Mouse (Mus musculus) limb, embryonic 11.5 days (tissue): ENCODE measurements around the gene Ptprg. TPM values are rescaled to one million over a fixed set of nuclear protein-coding genes. Genes with fewer than 3 reads are reported as not detected.

Source experiments
- ATAC-seq: fragments of 200-750 bp; cut with Nextera tagmentation; 2 replicates; pipeline ENCODE4 v1.8.0; 2017; ENCODE audit warnings: low read depth; ENCODE audit not compliant: insufficient number of reproducible peaks, low FRiP score, low TSS enrichment
- DNase-seq: peaks from one replicate; pipeline ENCODE4 v3.0.0-alpha.2; 2015; ENCODE audit warnings: low spot score
- H3K27ac ChIP-seq: fragments of 300-500 bp; sonication (generic); replicated peaks from 2 replicates; pipeline ENCODE4 v1.5.1; 2014; ENCODE audit warnings: low read depth, mild to moderate bottlenecking, low read length
- H3K27me3 ChIP-seq: fragments of 300-500 bp; sonication (generic); 2 replicates; pipeline ENCODE4 v1.6.1; 2014; ENCODE audit warnings: mild to moderate bottlenecking, low read length, mixed read lengths; ENCODE audit not compliant: control insufficient read depth, insufficient read depth
- H3K36me3 ChIP-seq: fragments of 300-500 bp; sonication (generic); 2 replicates; pipeline ENCODE4 v1.6.1; 2014; ENCODE audit warnings: mild to moderate bottlenecking, low read length, moderate library complexity, mixed read lengths; ENCODE audit not compliant: control insufficient read depth, insufficient read depth
- H3K4me1 ChIP-seq: fragments of 300-500 bp; sonication (generic); 2 replicates; pipeline ENCODE4 v1.6.1; 2014; ENCODE audit warnings: low read length, mixed read lengths; ENCODE audit not compliant: control insufficient read depth, insufficient read depth
- H3K4me2 ChIP-seq: fragments of 300-500 bp; sonication (generic); 2 replicates; pipeline ENCODE4 v1.6.1; 2014; ENCODE audit warnings: low read depth, mild to moderate bottlenecking, moderate library complexity; ENCODE audit not compliant: severe bottlenecking
- H3K4me3 ChIP-seq: fragments of 300-500 bp; sonication (generic); 2 replicates; pipeline ENCODE4 v1.5.1; 2014; ENCODE audit warnings: low read depth, low read length
- H3K9ac ChIP-seq: fragments of 300-500 bp; sonication (generic); 2 replicates; pipeline ENCODE4 v1.6.1; 2014; ENCODE audit warnings: mild to moderate bottlenecking, low read length
- H3K9me3 ChIP-seq: fragments of 300-500 bp; sonication (generic); 2 replicates; pipeline ENCODE4 v1.6.1; 2016; ENCODE audit warnings: low read length; ENCODE audit not compliant: control insufficient read depth
- WGBS: fragments of 180-500 bp; shearing (Covaris S2); extraction: QIAGEN DNeasy Blood & Tissue Kit; methylation state at CpG from one replicate; pipeline ENCODE4 v1.1.7; 2014; 5-methylcytosine and 5-hydroxymethylcytosine counted together
- polyA plus RNA-seq: library from polyadenylated mRNA; unstranded; fragments of >200 nt; fragmentation: Nextera tagmentation; extraction: Ambion mirVana; gene quantifications from 2 replicates; pipeline ENCODE4 v1.2.1, GENCODE M21; 2014

Gene Ptprg
- polyA plus RNA-seq, 1 experiment from 2014 or later, result 33.8 TPM

DNA sequence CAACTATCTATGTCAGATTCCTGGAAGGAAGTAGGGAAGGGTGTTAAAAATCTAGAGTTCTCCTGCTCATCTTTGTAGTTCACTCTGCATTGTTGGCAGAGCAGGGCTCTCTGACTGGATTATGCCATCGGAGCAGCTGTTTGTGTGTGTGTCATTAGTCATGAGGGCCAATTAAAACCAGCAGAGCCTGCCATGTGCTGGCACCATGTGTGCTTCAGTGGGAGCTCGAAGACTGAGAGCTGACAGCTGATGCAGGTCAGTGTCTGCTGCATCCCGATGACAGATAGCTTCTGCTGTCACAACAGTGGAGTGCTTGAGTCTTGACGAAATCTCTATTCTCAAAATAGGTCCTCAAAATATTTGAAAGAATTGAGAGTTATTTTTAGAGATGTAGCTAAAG, 631.7 kb downstream of the Ptprg start:
- H3K9ac ChIP-seq, result no peak overlapping the region
- 74% methylated on average over 4 of the region's 4 CpGs for WGBS
- no peaks in the 10 kb centered on the region for H3K9me3 ChIP-seq
- ATAC-seq (no peak), DNase-seq (no peak)
- H3K4me1 ChIP-seq, result peaks cover 8% of the 10 kb centered on the region
- H3K4me2 ChIP-seq, result no peak overlapping the region
- H3K27ac ChIP-seq, result no peak overlapping the region
- H3K4me3 ChIP-seq, result no peak overlapping the region
- no peaks in the 10 kb centered on the region for H3K27me3 ChIP-seq
- H3K36me3 ChIP-seq, result no peaks in the 10 kb centered on the region

DNA sequence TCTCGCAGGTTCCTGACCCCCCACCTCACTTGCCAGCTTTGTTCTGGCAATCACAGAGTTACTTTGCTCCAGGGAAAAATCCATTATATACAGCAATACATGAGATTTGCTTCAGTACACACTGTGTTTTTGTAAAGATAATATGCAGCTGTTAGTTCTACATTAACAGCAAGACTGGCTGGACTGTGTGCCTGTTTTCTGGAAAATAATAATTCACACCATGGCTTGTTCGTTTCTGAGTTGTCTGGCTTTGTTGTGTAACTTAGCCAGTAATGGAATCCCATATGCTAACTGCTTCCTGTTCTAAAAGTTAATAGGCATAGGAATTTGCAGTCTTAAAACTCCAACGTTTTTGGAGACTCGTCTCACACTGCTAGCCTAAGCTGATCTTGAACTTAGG, 635.0 kb downstream of the Ptprg start:
- Histone ChIP-seq H3K4me1 (peaks cover 8% of the 10 kb centered on the region), H3K9me3 (no peaks in the 10 kb centered on the region), H3K27me3 (no peaks in the 10 kb centered on the region), H3K9ac (no peak overlapping the region), H3K4me3 (no peak overlapping the region), H3K36me3 (no peaks in the 10 kb centered on the region), H3K4me2 (no peak overlapping the region), H3K27ac (no peak overlapping the region; the same call in 1 of the 2 replicates)
- DNase-seq (no peak), ATAC-seq (no peak)
- 25% methylated on average over 4 of the region's 4 CpGs for whole genome bisulfite sequencing

DNA sequence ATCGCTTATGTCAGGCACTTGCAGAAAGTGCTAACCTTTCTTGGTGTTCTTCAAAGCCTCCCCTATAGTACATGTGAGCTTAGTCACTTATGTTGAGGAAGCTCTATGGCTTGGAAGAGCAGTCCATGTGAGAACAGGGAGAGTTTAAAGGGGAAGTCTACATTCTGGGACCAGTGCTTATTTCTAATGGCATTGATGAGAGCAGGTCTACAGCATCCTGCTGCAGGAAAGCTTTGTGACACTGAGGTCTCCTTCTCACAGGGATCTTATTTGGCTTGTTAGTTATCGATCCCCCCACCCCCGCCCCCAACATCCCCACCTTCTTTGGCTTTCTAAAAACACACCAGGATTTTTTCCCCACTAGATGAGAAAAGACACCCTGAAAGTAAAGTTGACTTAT, 635.9 kb downstream of the Ptprg start:
- H3K4me1 ChIP-seq, result peaks cover 8% of the 10 kb centered on the region
- H3K36me3 ChIP-seq, result no peaks in the 10 kb centered on the region
- 0 out of 2 replicates have a peak overlapping the region, but pooled peaks have one; percentile 0 for H3K4me2 ChIP-seq
- H3K27ac ChIP-seq, result no peak overlapping the region
- WGBS, result 80% methylated on average over 3 of the region's 3 CpGs
- H3K27me3 ChIP-seq, result no peaks in the 10 kb centered on the region
- DNase-seq (no peak), ATAC-seq (no peak)
- H3K4me3 ChIP-seq, result no peak overlapping the region
- H3K9ac ChIP-seq, result no peak overlapping the region
- H3K9me3 ChIP-seq, result no peaks in the 10 kb centered on the region

DNA sequence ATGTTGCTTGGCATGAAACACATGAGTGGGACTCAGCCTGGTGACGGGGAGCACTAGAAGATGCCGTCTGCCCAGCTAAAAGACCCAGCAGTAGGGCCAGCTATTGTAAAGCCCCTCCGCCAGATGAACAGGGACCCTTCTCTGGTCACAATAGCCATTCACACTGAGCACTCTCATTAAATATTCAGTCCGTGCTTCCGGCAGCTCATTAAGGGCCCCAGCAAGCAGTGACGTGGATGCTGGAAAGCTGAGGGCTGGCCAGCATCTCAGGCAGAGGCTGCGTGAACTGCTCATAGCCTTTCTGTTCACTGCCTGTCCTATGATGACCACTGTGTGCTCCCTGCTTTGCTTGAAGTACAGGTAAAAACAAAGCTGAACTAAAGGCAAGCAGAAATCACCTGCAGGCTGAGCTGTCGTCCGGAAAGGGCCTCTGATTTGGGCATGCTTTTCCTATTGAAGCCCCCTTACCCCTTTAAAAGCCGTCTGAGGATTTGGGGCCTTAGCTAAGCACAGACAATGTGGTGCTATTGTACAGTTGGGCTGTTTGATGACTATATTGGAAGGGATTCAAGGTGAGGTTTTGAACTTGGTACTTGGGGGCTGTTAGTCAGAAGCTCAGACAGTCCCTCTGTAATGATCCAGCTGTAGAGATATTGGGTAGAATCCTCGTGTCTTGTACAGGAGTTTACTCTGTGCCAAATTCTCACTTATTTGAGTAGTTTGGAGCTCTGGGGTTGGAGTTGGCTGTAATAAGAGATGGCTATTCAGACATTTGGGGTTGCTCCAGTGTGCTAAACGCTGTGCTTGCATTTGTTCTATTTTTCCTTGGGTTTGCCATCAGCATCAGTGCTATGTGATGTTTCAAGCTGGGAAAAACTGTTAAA, 636.6 kb downstream of the Ptprg start:
- DNase-seq (peak; percentile 45), ATAC-seq (no peak)
- 0 out of 2 replicates have a peak overlapping the region, but pooled peaks have one; percentile 0 for H3K4me2 ChIP-seq
- H3K27me3 ChIP-seq, result no peaks in the 10 kb centered on the region
- no peak overlapping the region for H3K4me3 ChIP-seq
- no peaks in the 10 kb centered on the region for H3K9me3 ChIP-seq
- peaks cover 8% of the 10 kb centered on the region for H3K4me1 ChIP-seq
- 50% methylated on average over 12 of the region's 12 CpGs for WGBS
- no peaks in the 10 kb centered on the region for H3K36me3 ChIP-seq
- H3K27ac ChIP-seq, result no peak overlapping the region
- H3K9ac ChIP-seq, result no peak overlapping the region

DNA sequence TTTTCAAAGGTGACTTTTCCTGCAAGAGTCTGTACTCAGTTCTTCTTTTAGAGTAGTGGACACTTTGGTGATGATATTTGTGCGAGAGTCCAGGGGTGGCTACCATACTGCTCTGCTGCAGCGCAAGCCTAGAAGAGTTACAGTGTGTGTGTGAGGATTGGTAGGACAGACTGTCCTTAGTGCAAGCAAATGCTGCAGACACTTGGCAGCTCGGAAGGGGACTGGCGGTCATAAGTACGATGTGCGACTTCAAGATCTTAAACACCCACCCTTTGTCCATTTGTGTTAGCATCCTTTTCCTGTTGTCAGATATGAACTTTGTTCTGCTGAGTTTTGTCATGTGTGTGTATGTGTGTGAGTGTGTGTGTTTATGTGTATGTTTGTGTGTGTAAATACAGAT, 637.7 kb downstream of the Ptprg start:
- no peak for ATAC-seq
- no peak for DNase-seq
- no peaks in the 10 kb centered on the region for H3K36me3 ChIP-seq
- no peak overlapping the region for H3K4me2 ChIP-seq
- no peaks in the 10 kb centered on the region for H3K27me3 ChIP-seq
- peaks cover 8% of the 10 kb centered on the region for H3K4me1 ChIP-seq
- H3K27ac ChIP-seq, result no peak overlapping the region
- H3K9me3 ChIP-seq, result no peaks in the 10 kb centered on the region
- no peak overlapping the region for H3K9ac ChIP-seq
- 92% methylated on average over 6 of the region's 6 CpGs for WGBS
- H3K4me3 ChIP-seq, result no peak overlapping the region

DNA sequence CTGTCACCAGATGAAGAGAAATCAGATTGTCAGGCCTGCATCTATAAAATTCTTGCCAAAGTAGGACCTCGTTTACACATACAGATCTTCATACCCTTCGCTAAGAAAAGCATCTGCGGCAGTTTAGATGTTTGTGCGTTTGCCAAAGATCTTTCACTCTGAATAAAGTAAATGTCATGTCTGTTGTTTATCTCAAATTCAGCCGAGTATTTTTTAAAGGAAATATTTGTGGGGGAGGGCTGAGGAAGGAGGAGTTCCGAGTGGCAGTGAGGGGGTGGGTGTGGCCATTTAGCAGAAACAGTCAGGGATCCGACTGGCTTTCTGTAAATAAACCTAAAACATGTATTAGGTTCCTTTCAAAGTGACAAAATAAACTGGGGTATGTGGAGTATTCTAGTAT, 645.4 kb downstream of the Ptprg start:
- DNase-seq (no peak), ATAC-seq (no peak)
- Histone ChIP-seq H3K4me3 (no peak overlapping the region), H3K9ac (no peak overlapping the region), H3K27ac (no peak overlapping the region), H3K9me3 (no peaks in the 10 kb centered on the region), H3K27me3 (no peaks in the 10 kb centered on the region), H3K4me1 (no peaks in the 10 kb centered on the region), H3K4me2 (no peak overlapping the region), H3K36me3 (no peaks in the 10 kb centered on the region)
- 71% methylated on average over 7 of the region's 7 CpGs for WGBS

DNA sequence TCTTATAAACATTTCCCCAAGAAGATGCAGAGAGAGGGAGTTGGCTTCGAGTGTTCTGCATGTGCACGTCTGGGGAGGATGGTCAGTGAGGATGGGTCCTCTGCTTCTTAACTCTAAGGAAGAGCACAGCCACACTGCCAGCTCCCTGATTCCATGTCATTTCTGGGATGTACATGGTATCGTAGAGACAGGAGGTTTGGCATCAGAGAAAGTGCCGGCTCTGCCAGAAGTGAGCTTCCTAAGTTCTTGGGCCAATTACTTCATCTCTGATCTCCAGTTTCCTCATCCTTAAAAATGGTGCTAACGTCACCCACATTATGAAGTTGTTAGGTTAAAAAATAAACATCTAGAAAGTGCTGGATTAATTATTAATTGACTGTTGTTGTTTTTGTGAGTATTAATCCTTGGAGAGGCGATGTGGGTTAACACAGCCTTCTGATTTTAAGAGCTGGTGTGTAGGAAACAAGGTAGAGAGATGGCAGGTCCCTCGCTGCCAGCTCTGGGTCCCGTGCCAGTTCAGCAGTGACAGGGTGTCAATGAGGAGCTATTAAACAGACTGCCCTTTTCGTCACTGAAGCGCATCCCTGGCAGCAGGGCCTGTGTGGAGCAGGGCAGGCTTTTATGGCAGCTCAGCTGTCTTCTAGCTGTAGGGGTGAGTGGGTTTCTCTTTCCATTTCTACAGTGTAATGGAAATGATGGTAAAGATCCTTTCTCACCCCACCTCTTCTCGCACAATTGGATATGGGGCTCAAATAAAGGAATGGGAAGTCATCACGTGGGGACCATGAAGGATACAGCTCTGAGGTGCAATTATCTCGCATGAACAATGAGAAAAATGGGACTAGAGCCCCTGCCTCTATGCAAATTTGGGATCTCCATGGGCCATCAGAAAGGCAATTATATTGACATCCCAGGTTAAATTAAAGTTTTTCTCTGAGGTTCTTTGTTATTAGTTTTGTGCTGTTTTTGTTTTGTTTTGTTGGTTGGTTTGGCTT, 646.9 kb downstream of the Ptprg start:
- DNase-seq (no peak), ATAC-seq (no peak)
- Histone ChIP-seq H3K9ac (no peak overlapping the region), H3K27me3 (no peaks in the 10 kb centered on the region), H3K36me3 (no peaks in the 10 kb centered on the region), H3K4me2 (no peak overlapping the region), H3K4me1 (no peaks in the 10 kb centered on the region), H3K27ac (no peak overlapping the region), H3K4me3 (no peak overlapping the region), H3K9me3 (no peaks in the 10 kb centered on the region)
- WGBS, result 83% methylated on average over 13 of the region's 13 CpGs

DNA sequence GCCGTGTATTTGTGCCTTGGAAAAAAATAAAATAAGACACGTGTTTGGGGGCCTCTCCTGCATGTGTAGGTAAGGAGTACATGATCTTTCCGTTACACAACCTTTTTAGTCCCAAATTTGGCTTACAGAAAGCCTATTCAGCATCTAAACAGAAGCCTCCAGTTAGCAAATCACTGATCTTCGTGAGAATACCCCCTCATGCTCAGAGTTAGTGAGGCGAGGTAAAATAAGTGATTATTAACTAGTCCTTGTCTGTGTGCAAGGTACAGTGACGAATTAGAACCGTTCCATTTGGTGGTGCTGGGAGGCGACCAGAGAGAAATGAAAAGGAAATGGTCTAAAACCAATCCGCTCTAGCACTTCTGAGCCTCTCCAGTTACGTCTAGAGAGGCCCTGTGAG, 648.9 kb downstream of the Ptprg start:
- DNase-seq (no peak), ATAC-seq (no peak)
- Histone ChIP-seq H3K9me3 (no peaks in the 10 kb centered on the region), H3K9ac (no peak overlapping the region), H3K4me2 (no peak overlapping the region), H3K27me3 (no peaks in the 10 kb centered on the region), H3K4me1 (no peaks in the 10 kb centered on the region), H3K4me3 (no peak overlapping the region), H3K27ac (no peak overlapping the region), H3K36me3 (no peaks in the 10 kb centered on the region)
- WGBS, result 82% methylated on average over 10 of the region's 10 CpGs
